Mouse (Mus musculus) layer of hippocampus, adult 18-20 months (tissue): ENCODE data around the gene Armcx6. TPM values are rescaled to one million over a fixed set of nuclear protein-coding genes. Genes with fewer than 3 reads are reported as not detected.

Experiments
- microRNA-seq, 2 experiments: library from miRNA; unstranded; fragments of <30 nt; microRNA quantifications; one replicate each; pipeline ENCODE4 v1.2.0; 2021
- total RNA-seq, 2 experiments: library from RNA; stranded (reverse); gene quantifications; 2 replicates each; pipeline ENCODE4 v1.2.3; 2021

Gene Armcx6
- total RNA-seq, 2 experiments from 2014 or later, result 7.1 to 7.8 TPM

Small RNA genes lying within 50 kb of the gene (microRNA-seq; reads per million reads assigned to microRNA genes)
- gene Mir7093, result 0 to 0.39 reads per million in 2 experiments

Other genes starting within 250 kb of the Armcx6 start
- 10 to 100 TPM; 17.4 to 18.0 TPM for gene Timm8a1, start 209.6 kb downstream of the Armcx6 start, total RNA-seq
- gene Btk, start 167.8 kb downstream of the Armcx6 start, total RNA-seq, result 1 to 10 TPM in 1 of 2 experiments, under 1 TPM in 1; 0.74 to 1.1 TPM
- 100 to 1,000 TPM; 151 to 153 TPM for gene Rpl36a, start 165.8 kb downstream of the Armcx6 start, total RNA-seq
- gene Gla, start 150.3 kb downstream of the Armcx6 start, total RNA-seq, result 1 to 10 TPM; 9.5 to 9.8 TPM
- 100 to 1,000 TPM; 153 to 156 TPM for gene Hnrnph2, start 150.2 kb downstream of the Armcx6 start, total RNA-seq
- gene Armcx4, start 64.9 kb downstream of the Armcx6 start, total RNA-seq, result 10 to 100 TPM; 31.6 to 32.8 TPM
- 10 to 100 TPM; 53.7 to 60.1 TPM for gene Armcx1, start 33.5 kb downstream of the Armcx6 start, total RNA-seq
- gene Armcx3, start 5.2 kb upstream of the Armcx6 start, total RNA-seq, result 10 to 100 TPM; 72.3 to 85.6 TPM
- 10 to 100 TPM; 84.3 to 88.8 TPM for gene Armcx2, start 57.8 kb upstream of the Armcx6 start, total RNA-seq
- gene Nxf2, start 213.3 kb upstream of the Armcx6 start, total RNA-seq, result not detected